ENCODE assay signal across 8 mouse cellular contexts in genomic region chr10:59222271-59223101, GRCm38 (mm10). TPM values are rescaled to one million over a fixed set of nuclear protein-coding genes. Genes with fewer than 3 reads are reported as not detected.
DNase-seq lines count a peak whose midpoint lies in the region; ATAC-seq lines count a peak whose summit lies in the region.

No protein-coding gene starts in this region.

- H3K36me3 ChIP-seq in embryonic facial prominence, embryonic 13.5 days: no peaks in the 10 kb centered on the region
- no peaks in the 10 kb centered on the region for H3K36me3 ChIP-seq in heart, embryonic 11.5 days (ENCODE audit: control insufficient read depth, insufficient read depth, low read length)
- no peaks in the 10 kb centered on the region for H3K36me3 ChIP-seq in liver, embryonic 13.5 days

- peaks cover 27% of the 10 kb centered on the region for H3K4me1 ChIP-seq in embryonic facial prominence, embryonic 13.5 days
- H3K4me1 ChIP-seq in heart, embryonic 11.5 days (ENCODE audit: control insufficient read depth, insufficient read depth, low read length): peaks cover 16% of the 10 kb centered on the region
- H3K4me1 ChIP-seq in liver, embryonic 13.5 days (replicated peaks): peaks cover 17% of the 10 kb centered on the region

- DNase-seq in CD4-positive helper T cell, adult 2 months (ENCODE audit: low read depth, low spot score): peak; percentile 15
- peak; percentile 45 for DNase-seq in adrenal gland, adult 8-10 months
- peak; percentile 20 for DNase-seq in kidney, adult 9 months
- DNase-seq in liver, embryonic 13.5 days: no peak
- DNase-seq in thymus, postnatal 0 days (ENCODE audit: low spot score): peak; percentile 3

- H3K4me2 ChIP-seq in embryonic facial prominence, embryonic 13.5 days: peak overlapping the region; percentile 88
- H3K4me2 ChIP-seq in heart, embryonic 11.5 days: peak overlapping the region; percentile 100
- H3K4me2 ChIP-seq in liver, embryonic 13.5 days: peak overlapping the region; percentile 87

- peak overlapping the region; percentile 86 for H3K9ac ChIP-seq in embryonic facial prominence, embryonic 13.5 days
- peak overlapping the region; percentile 83 for H3K9ac ChIP-seq in heart, embryonic 11.5 days (ENCODE audit: low read depth, low read length)
- peak overlapping the region; percentile 69 for H3K9ac ChIP-seq in liver, embryonic 13.5 days

- H3K9me3 ChIP-seq in embryonic facial prominence, embryonic 13.5 days: no peaks in the 10 kb centered on the region
- H3K9me3 ChIP-seq in heart, embryonic 11.5 days (replicated peaks; ENCODE audit: control insufficient read depth, low read length): no peaks in the 10 kb centered on the region
- no peaks in the 10 kb centered on the region for H3K9me3 ChIP-seq in liver, embryonic 13.5 days (replicated peaks)

- H3K4me3 ChIP-seq in embryonic facial prominence, embryonic 13.5 days: peak overlapping the region; percentile 81
- H3K4me3 ChIP-seq in heart, embryonic 11.5 days (ENCODE audit: low read depth, low read length): peak overlapping the region; percentile 59
- H3K4me3 ChIP-seq in liver, embryonic 13.5 days (replicated peaks): peak overlapping the region; percentile 66

- H3K27me3 ChIP-seq in embryonic facial prominence, embryonic 13.5 days: no peaks in the 10 kb centered on the region
- no peaks in the 10 kb centered on the region for H3K27me3 ChIP-seq in heart, embryonic 11.5 days (ENCODE audit: control insufficient read depth, insufficient read depth, low read length)
- peaks cover 56% of the 10 kb centered on the region for H3K27me3 ChIP-seq in liver, embryonic 13.5 days

- 0 out of 2 replicates have a peak, but pooled peaks have one; percentile 5 for ATAC-seq in embryonic facial prominence, embryonic 13.5 days (ENCODE audit: insufficient number of reproducible peaks, insufficient read depth, low FRiP score, low TSS enrichment, low read depth)
- ATAC-seq in heart, embryonic 11.5 days (replicated peaks; ENCODE audit: insufficient number of reproducible peaks, low FRiP score, low TSS enrichment): 0 out of 2 replicates have a peak, but pooled peaks have one; percentile 6
- ATAC-seq in liver, embryonic 13.5 days (ENCODE audit: low read depth): peak; percentile 10; the same call in 1 of the 2 replicates
- ATAC-seq in monocyte, adult 5-6 weeks (replicated peaks; ENCODE audit: insufficient number of reproducible peaks, low FRiP score, low TSS enrichment, poor library complexity, severe bottlenecking): peak; percentile 7; the same call in 1 of the 2 replicates

- WGBS in embryonic facial prominence, embryonic 13.5 days: 2% methylated on average over 48 of the region's 49 CpGs
- 2% methylated on average over 49 of the region's 49 CpGs for WGBS in heart, embryonic 11.5 days (ENCODE audit: insufficient replicate concordance)
- 4% methylated on average over 49 of the region's 49 CpGs for WGBS in liver, embryonic 13.5 days (ENCODE audit: insufficient replicate concordance)

- peak overlapping the region; percentile 94; the same call in 1 of the 2 replicates for H3K27ac ChIP-seq in embryonic facial prominence, embryonic 13.5 days
- H3K27ac ChIP-seq in heart, embryonic 11.5 days (ENCODE audit: low read depth, low read length): peak overlapping the region; percentile 94
- no peak overlapping the region for H3K27ac ChIP-seq in liver, embryonic 13.5 days

RNA-seq across cellular contexts. Expression of gene Sowahc, which starts 0.7 kb away (rescaled TPM):
- 10 to 100 TPM; 23.1 to 42.2 (median 35.8) TPM for total RNA-seq in adrenal gland, adult 8-10 months (2022)
- 13.0 and 13.6 TPM in 2 replicates for polyA plus RNA-seq in embryonic facial prominence, embryonic 13.5 days (2015; fragmentation: Nextera tagmentation; extraction: Ambion mirVana)
- 2.0 and 3.1 TPM in 2 replicates for polyA plus RNA-seq in heart, embryonic 11.5 days (2014; fragmentation: Nextera tagmentation; extraction: Ambion mirVana)
- polyA plus RNA-seq in liver, embryonic 13.5 days (2015; fragmentation: Nextera tagmentation; extraction: Ambion mirVana): 1.5 and 2.1 TPM in 2 replicates
- 111 to 129 TPM (median 120 TPM) in 3 replicates for total RNA-seq in monocyte, adult 5-6 weeks (2017)
- 2.3 and 2.4 TPM in 2 replicates for polyA plus RNA-seq in thymus, postnatal 0 days (2015; fragmentation: Nextera tagmentation; extraction: Ambion mirVana)

RNA-seq across cellular contexts. Expression of gene Sept10, which starts 0.8 kb away (rescaled TPM):
- 10 to 100 TPM; 39.3 to 54.2 (median 49.7) TPM for total RNA-seq in adrenal gland, adult 8-10 months (2022)
- 42.7 and 43.4 TPM in 2 replicates for polyA plus RNA-seq in embryonic facial prominence, embryonic 13.5 days (2015; fragmentation: Nextera tagmentation; extraction: Ambion mirVana)
- polyA plus RNA-seq in heart, embryonic 11.5 days (2014; fragmentation: Nextera tagmentation; extraction: Ambion mirVana): 40.3 and 46.3 TPM in 2 replicates
- 11.5 and 14.3 TPM in 2 replicates for polyA plus RNA-seq in liver, embryonic 13.5 days (2015; fragmentation: Nextera tagmentation; extraction: Ambion mirVana)
- total RNA-seq in monocyte, adult 5-6 weeks (2017): 14.7 to 33.3 TPM (median 15.0 TPM) in 3 replicates
- 15.8 and 16.4 TPM in 2 replicates for polyA plus RNA-seq in thymus, postnatal 0 days (2015; fragmentation: Nextera tagmentation; extraction: Ambion mirVana)
